Mouse (Mus musculus) embryonic fibroblast, embryonic 13.5 days (primary cell): ENCODE measurements around the gene Rsph9. TPM values are rescaled to one million over a fixed set of nuclear protein-coding genes. Genes with fewer than 3 reads are reported as not detected.

Source experiments
- H3K27ac ChIP-seq: 2 replicates; pipeline ENCODE4 v1.5.1; 2012; ENCODE audit warnings: low read length, control low read depth, inconsistent platforms; ENCODE audit not compliant: insufficient read depth
- H3K4me1 ChIP-seq: 2 replicates; pipeline ENCODE4 v1.6.1; 2011; ENCODE audit warnings: low read length; ENCODE audit not compliant: control insufficient read depth, insufficient read depth
- H3K4me3 ChIP-seq: 2 replicates; pipeline ENCODE4 v1.5.1; 2011; ENCODE audit warnings: mild to moderate bottlenecking, control low read depth, low read length; ENCODE audit not compliant: insufficient read depth
- CTCF ChIP-seq: IDR thresholded peaks from 2 replicates; pipeline ENCODE4 v1.5.1; 2011; ENCODE audit warnings: mild to moderate bottlenecking, control low read depth, low read length, moderate library complexity, borderline replicate concordance; ENCODE audit not compliant: insufficient read depth
- POLR2A ChIP-seq: IDR thresholded peaks from 2 replicates; pipeline ENCODE4 v1.6.1; 2011; ENCODE audit warnings: low read depth, mild to moderate bottlenecking, control low read depth, low read length, moderate library complexity
- polyA plus RNA-seq: library from polyadenylated mRNA; stranded (reverse); fragments of >200 nt; gene quantifications from 2 replicates; pipeline ENCODE4 v1.2.4, GENCODE M21; 2011; ENCODE audit warnings: low read depth; ENCODE audit not compliant: missing spikeins, insufficient read length

Gene Rsph9
- 1.6 and 3.4 TPM in 2 replicates for polyA plus RNA-seq

DNA sequence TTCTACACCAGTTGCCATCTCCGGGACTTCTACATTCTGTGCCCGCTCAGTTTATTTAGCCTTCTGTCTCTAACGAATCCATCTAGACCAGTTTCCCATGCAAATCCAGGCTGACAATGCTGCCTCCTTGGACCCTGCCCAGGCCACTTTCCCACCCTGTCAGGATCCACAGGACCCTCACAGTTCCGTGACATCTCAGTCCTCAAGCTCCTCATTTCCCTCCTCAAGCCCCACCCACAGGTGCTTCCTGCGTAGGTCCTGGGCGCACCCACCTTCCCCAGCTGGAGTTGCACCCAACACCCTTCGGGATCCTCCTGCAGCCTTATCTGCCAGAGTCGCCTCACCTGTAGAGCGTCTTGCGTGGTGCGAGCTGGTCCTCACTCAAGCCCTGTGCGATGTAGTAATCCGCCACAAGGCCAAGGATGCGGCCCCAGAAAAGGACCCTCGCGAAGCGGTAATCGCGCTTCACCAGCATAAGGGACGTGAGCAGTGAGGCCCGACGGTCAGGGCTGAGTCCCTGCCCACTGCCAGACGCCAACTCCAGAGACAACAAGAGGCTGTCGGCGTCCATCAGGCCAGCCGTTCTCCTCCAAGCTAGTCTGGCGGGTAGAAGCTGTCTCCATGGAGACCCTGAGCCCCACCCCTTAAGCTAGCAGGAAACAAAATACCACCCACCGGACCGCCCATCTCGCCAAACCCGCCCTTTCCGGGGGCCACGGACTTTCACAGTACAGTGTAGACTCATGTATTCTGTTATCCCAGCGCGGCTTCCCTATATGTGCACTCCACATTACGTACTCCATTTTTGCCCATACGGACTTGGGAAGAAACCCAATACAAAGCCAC is at the start of gene Rsph9:
Rsph9 (minus strand) TSS at position 639 of the 846 bp plus-strand sequence.
- TF ChIP-seq CTCF, result no peak
- peak; percentile 78 for TF ChIP-seq POLR2A
- H3K27ac ChIP-seq, result no peak within 1 kb of the TSS
- H3K4me3 ChIP-seq, result peak within 1 kb of the TSS; percentile 34
- no peaks in the 10 kb centered on the region for H3K4me1 ChIP-seq

DNA sequence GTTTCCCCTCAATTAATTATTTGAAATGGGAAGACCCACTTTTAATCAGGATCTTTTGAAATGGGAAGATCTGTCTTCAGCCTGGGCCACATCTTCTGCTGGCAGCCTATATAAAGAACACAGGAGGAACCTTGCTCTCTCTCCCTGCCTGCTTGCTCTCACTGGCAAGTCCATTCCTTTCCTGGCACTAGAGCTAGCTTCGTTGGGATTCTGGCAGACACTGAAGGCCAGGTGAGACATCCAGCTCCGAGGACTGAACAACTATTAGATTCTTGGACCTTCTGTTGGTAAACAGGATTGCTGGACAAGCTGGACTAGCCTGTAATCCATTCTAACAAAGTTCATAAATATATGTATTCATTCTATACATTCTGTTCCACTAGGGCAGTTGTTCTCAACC is 44.8 kb upstream of the Rsph9 start:
- TF ChIP-seq POLR2A (no peak), CTCF (no peak)
- H3K4me1 ChIP-seq, result no peaks in the 10 kb centered on the region
- no peak overlapping the region for H3K27ac ChIP-seq
- no peak overlapping the region for H3K4me3 ChIP-seq

DNA sequence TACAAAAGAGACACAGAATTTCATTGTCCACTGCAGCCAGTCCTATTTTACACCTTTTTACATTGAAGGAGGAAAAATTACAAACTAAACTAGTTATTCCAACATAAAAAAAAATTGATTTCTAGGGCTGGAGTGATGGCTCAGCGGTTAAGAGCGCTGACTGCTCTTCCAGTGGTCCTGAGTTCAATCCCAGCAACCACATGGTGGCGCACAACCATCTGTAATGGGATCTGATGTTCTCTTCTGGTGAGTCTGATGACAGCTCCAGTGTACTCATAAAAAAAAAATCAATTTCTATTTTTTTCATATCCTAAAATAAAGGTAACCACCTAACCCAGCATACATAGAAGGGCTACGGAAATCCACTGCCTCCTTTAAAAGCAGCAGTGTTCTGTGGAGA is 38.3 kb upstream of the Rsph9 start:
- no peak overlapping the region for H3K4me3 ChIP-seq
- TF ChIP-seq POLR2A (no peak), CTCF (peak; percentile 13; the same call in 1 of the 2 replicates)
- no peaks in the 10 kb centered on the region for H3K4me1 ChIP-seq
- no peak overlapping the region for H3K27ac ChIP-seq

DNA sequence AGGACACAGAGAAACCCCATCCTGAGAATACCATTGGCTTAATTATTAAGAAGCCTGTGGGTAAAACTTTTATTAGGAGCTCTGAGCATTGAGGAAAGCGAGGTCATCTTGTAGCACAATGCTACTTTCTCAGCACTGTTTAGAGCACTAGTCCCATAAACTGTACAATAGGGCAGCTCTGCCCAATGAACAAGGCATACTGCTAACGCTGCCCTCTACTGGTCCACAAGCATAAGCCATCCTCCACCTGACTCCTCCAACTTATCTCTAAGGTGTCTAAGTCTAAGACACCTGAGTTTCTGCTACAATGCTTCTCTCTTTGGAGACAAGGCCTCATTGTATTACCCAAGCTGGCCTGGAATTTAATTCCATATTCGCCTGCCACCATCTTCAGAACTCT is 26.5 kb upstream of the Rsph9 start:
- Histone ChIP-seq H3K27ac (no peak overlapping the region), H3K4me3 (no peak overlapping the region), H3K4me1 (no peaks in the 10 kb centered on the region)
- TF ChIP-seq POLR2A (no peak), CTCF (peak; percentile 58; the same call in 1 of the 2 replicates)

DNA sequence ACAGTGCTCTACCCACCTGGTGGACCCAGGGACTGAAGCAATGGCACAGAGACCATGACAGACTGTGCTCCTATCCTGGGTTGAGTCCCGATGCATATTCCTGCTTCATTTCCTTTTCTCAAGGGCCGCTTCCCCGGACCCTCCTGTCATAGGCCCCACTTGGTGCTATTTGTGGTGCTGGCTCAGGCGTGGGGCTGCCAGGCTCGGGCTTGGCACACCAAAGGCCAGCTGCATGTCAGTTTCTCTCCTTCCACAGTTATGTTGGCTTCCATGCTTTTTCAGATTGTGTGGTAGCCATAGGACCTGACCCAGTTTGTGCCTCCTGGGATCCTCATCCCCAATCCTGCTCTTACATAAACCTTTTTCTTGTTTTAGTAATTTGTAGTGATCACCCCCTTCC is 24.8 kb upstream of the Rsph9 start:
- TF ChIP-seq CTCF, result no peak
- no peak for TF ChIP-seq POLR2A
- Histone ChIP-seq H3K4me3 (no peak overlapping the region), H3K4me1 (no peaks in the 10 kb centered on the region), H3K27ac (no peak overlapping the region)

DNA sequence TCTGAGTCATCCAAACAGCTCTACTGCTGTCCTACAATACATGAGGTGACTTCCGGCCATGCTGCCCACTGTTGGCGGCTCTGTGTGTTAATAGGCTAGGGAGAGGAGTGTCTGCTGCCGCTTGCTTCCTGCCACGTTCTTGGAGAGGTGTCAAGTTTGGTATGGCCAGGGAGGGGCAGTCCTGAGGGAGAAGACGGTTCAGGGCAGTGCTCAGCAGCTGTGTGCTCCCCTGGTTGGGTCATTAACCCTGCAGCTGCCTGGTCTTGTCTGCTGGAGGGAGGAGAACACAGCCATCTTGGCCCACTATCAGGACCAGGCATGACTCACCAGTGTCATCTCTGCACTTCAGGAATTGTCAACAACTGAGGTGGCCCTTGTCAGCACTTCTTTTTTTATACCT is 24.3 kb upstream of the Rsph9 start:
- Histone ChIP-seq H3K4me1 (no peaks in the 10 kb centered on the region), H3K4me3 (no peak overlapping the region), H3K27ac (no peak overlapping the region)
- TF ChIP-seq CTCF (no peak), POLR2A (no peak)

DNA sequence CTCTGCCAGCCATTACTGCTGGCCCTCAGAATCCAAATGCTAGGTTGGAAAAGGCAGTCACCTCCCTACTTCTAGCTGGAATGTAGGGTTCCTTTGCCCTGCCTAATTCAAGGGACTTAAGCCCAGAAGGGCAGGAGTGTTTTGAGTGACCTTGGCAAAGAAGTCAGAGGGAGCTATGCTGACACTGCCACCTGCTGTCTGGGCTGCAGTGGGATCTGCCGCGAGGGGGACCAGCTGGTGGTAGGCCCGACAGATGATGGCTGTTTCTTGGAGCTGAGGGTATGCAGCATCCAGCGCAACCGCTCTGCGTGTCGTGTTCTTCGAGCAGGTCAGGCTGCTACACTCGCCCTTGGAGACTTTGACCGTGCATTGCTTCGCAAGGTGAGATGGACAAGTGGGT is 23.0 kb upstream of the Rsph9 start:
- Histone ChIP-seq H3K4me1 (no peaks in the 10 kb centered on the region), H3K27ac (no peak overlapping the region), H3K4me3 (no peak overlapping the region)
- TF ChIP-seq POLR2A (no peak), CTCF (peak; percentile 32; the same call in 1 of the 2 replicates)

DNA sequence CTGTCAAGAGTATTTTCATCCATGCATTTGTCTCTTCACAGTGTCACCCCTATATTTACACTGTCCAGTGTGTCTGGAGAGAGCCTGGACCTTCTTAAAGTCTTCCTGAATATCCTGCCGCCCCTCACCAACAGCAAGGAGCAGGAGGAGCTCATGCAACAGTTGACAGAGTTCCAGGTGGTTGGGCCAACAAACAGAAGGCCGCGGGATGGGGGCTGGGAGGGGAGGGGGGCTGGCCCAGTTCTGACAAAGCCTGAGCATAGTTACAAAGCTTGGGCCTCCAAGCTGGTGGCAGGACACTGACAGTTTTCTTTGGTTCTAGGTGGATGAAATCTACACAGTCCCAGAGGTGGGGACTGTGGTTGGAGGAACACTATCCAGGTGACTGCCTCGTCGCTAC is 22.3 kb upstream of the Rsph9 start:
- no peak overlapping the region for H3K4me3 ChIP-seq
- no peak for TF ChIP-seq POLR2A
- TF ChIP-seq CTCF, result no peak
- no peak overlapping the region for H3K27ac ChIP-seq
- no peaks in the 10 kb centered on the region for H3K4me1 ChIP-seq

DNA sequence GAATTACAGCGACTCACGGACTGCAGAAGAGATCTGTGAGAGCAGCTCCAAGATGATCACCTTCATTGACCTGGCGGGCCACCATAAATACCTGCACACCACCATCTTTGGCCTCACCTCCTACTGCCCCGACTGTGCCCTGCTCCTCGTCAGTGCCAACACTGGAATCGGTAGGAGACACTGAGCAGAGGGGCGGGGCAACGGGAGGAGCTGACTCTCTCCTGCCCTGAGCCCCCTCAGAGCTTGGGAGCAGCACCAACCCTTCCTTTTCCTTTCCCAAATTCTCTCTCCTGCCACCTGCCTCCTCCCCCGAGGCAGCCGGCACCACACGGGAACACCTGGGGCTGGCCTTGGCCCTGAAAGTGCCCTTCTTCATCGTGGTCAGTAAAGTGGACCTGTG is 21.4 kb upstream of the Rsph9 start:
- H3K27ac ChIP-seq, result no peak overlapping the region
- TF ChIP-seq CTCF, result no peak
- TF ChIP-seq POLR2A, result no peak
- H3K4me3 ChIP-seq, result no peak overlapping the region
- H3K4me1 ChIP-seq, result no peaks in the 10 kb centered on the region

DNA sequence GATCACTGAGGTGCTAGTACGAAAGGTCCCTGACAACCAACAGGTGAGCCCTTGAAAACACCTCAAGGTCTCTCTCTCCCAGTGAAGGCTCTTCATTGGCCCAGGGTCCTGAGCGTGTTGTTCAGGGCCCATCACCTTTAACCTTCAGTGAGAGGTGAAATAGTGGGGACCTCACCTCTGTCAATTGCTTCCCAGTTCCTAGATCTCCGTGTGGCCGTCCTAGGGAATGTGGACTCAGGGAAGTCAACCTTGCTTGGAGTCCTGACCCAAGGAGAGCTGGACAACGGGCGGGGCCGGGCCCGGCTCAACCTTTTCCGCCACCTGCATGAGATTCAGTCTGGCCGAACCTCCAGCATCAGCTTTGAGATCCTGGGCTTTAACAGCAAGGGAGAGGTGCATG is 20.8 kb upstream of the Rsph9 start:
- Histone ChIP-seq H3K4me1 (no peaks in the 10 kb centered on the region), H3K4me3 (no peak overlapping the region), H3K27ac (no peak overlapping the region)
- TF ChIP-seq POLR2A (no peak), CTCF (no peak)

DNA sequence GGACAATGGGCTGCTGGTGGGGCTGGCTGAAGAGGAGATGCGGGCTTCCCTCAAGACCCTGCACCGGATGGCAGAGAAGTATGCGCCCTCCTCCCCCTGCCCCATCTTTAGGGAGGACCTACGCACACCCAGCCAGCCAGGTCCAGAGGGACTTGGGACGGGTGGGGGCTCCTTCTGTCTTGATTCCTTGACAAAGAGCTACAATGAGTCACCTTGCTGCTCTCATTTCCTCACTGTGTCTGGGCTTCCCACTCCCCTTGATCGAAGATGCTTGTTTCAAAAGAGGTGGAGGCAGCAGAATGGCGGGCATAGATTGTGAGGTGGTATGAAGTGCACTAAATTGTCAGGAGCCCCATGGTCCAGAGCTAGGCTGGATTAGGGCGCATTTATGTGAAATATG is 20.3 kb upstream of the Rsph9 start:
- H3K27ac ChIP-seq, result no peak overlapping the region
- H3K4me3 ChIP-seq, result no peak overlapping the region
- TF ChIP-seq POLR2A, result no peak
- TF ChIP-seq CTCF, result no peak
- no peaks in the 10 kb centered on the region for H3K4me1 ChIP-seq
